Mouse (Mus musculus) cerebellum, adult 2 months (tissue): ENCODE measurements around the gene Fen1.

Source experiments
- CTCF ChIP-seq: fragments of 200-500 bp; IDR thresholded peaks from 2 replicates; pipeline ENCODE4 v1.5.1; 2011; ENCODE audit warnings: low read depth, mild to moderate bottlenecking, control low read depth, low read length, moderate library complexity, borderline replicate concordance; ENCODE audit not compliant: insufficient read depth
- POLR2A ChIP-seq: fragments of 200-500 bp; IDR thresholded peaks from 2 replicates; pipeline ENCODE4 v1.6.1; 2011; ENCODE audit warnings: low read length, control low read depth, borderline replicate concordance; ENCODE audit not compliant: insufficient read depth

DNA sequence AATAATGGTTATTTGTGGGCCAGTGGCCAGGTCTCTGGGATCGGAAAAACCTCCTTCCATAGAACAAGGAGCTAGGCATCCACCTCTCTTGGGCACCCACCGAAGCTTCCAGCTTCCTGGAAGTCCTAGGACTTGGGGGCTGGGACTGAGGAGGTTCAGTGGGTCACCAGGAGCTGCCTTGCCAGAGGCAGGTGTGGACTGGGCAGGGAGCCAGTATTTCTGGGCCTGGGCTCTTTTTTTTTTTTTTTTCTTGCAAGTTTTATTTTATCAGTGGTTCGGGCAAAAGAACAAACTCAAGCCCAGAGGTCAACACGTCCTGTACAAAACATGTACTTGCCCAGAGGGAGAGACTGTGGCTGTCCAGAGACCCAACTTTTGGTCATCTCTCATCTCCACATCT lies 21.8 kb upstream of the Fen1 start:
- TF ChIP-seq CTCF = no peak
- no peak for TF ChIP-seq POLR2A
